Mouse (Mus musculus) heart, embryonic 14.5 days (tissue): ENCODE data around the gene Dlx4. TPM values are rescaled to one million over a fixed set of nuclear protein-coding genes. Genes with fewer than 3 reads are reported as not detected.

ENCODE experiments used
- ATAC-seq: fragments of 200-750 bp; cut with Nextera tagmentation; 2 replicates; pipeline ENCODE4 v1.8.0; 2017; ENCODE audit warnings: low read depth, moderate TSS enrichment; ENCODE audit not compliant: insufficient number of reproducible peaks, insufficient read depth, low FRiP score
- H3K27ac ChIP-seq, 2 experiments: fragments of 200-500 bp in 1 of 2; fragments of 300-500 bp in 1 of 2; sonication (generic) in 1 of 2; replicated peaks in 1 of 2; 2 replicates each; pipeline ENCODE4 v1.5.1; 2012 to 2014; ENCODE audit warnings: low read depth in 2 of 2, low read length in 2 of 2, control low read depth in 1 of 2, mild to moderate bottlenecking in 1 of 2, mixed read lengths in 1 of 2; ENCODE audit not compliant: control insufficient read depth in 1 of 2, insufficient read depth in 1 of 2
- H3K27me3 ChIP-seq: fragments of 300-500 bp; sonication (generic); 2 replicates; pipeline ENCODE4 v1.6.1; 2014; ENCODE audit warnings: mild to moderate bottlenecking, low read length, control low read depth; ENCODE audit not compliant: control insufficient read depth, insufficient read depth
- H3K36me3 ChIP-seq: fragments of 300-500 bp; sonication (generic); 2 replicates; pipeline ENCODE4 v1.6.1; 2014; ENCODE audit warnings: mild to moderate bottlenecking, control low read depth, low read length, mixed read lengths; ENCODE audit not compliant: control insufficient read depth, insufficient read depth
- H3K4me1 ChIP-seq, 2 experiments: fragments of 200-500 bp in 1 of 2; fragments of 300-500 bp in 1 of 2; sonication (generic) in 1 of 2; 2 replicates each; pipeline ENCODE4 v1.6.1; 2012 to 2014; ENCODE audit warnings: low read length in 2 of 2, control low read depth in 1 of 2, mixed read lengths in 1 of 2; ENCODE audit not compliant: control insufficient read depth in 2 of 2, insufficient read depth in 2 of 2
- H3K4me2 ChIP-seq: fragments of 300-500 bp; sonication (generic); 2 replicates; pipeline ENCODE4 v1.6.1; 2014; ENCODE audit warnings: mild to moderate bottlenecking, low read length
- H3K4me3 ChIP-seq, 2 experiments: fragments of 200-500 bp in 1 of 2; fragments of 300-500 bp in 1 of 2; sonication (generic) in 1 of 2; 2 replicates each; pipeline ENCODE4 v1.5.1; 2012 to 2014; ENCODE audit warnings: low read length in 2 of 2, mild to moderate bottlenecking in 2 of 2, control low read depth in 1 of 2, low read depth in 1 of 2, moderate library complexity in 1 of 2; ENCODE audit not compliant: control insufficient read depth in 1 of 2, insufficient read depth in 1 of 2
- H3K9ac ChIP-seq: fragments of 300-500 bp; sonication (generic); 2 replicates; pipeline ENCODE4 v1.6.1; 2014; ENCODE audit warnings: mild to moderate bottlenecking, low read length
- H3K9me3 ChIP-seq: fragments of 300-500 bp; sonication (generic); 2 replicates; pipeline ENCODE4 v1.6.1; 2016; ENCODE audit warnings: low read length, control low read depth; ENCODE audit not compliant: control insufficient read depth
- WGBS: fragments of 180-500 bp; shearing (Covaris S2); extraction: QIAGEN DNeasy Blood & Tissue Kit; methylation state at CpG from one replicate; pipeline ENCODE4 v1.1.7; 2014; 5-methylcytosine and 5-hydroxymethylcytosine counted together
- polyA plus RNA-seq: library from polyadenylated mRNA; unstranded; fragments of >200 nt; fragmentation: Nextera tagmentation; extraction: Ambion mirVana; gene quantifications from 2 replicates; pipeline ENCODE4 v1.2.1, GENCODE M21; 2014

Gene Dlx4
- polyA plus RNA-seq, 1 experiment from 2014 or later: not detected

DNA sequence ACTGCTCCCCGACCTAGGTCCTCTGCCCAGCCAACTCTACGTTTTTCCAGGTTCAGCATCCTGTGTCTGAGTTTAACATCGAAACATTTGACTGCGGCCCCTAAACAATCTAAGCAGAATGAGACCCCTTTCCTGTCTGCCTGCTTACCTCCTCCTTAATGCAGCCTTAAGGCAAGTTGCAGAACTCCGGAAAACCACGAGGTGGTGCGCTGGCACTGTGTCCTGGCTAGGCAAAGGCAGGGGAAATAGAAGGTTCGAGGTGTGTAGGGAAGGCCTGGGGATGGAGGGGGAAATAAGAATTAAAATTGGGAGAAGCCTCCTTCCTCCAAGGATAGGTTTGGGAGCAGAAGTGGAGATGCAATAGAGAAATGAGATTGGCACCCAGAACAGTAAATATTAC lies 27.6 kb downstream of the Dlx4 start:
- Histone ChIP-seq H3K27ac (no peak overlapping the region), H3K27me3 (peaks cover 64% of the 10 kb centered on the region), H3K4me3 (no peak overlapping the region), H3K4me1 (peaks cover 8 to 11% of the 10 kb centered on the region in 2 experiments; a peak in 3 of 4 replicates), H3K9me3 (no peaks in the 10 kb centered on the region), H3K9ac (no peak overlapping the region), H3K36me3 (no peaks in the 10 kb centered on the region), H3K4me2 (no peak overlapping the region)
- ATAC-seq: no peak
- 4% methylated on average over 8 of the region's 8 CpGs for WGBS

DNA sequence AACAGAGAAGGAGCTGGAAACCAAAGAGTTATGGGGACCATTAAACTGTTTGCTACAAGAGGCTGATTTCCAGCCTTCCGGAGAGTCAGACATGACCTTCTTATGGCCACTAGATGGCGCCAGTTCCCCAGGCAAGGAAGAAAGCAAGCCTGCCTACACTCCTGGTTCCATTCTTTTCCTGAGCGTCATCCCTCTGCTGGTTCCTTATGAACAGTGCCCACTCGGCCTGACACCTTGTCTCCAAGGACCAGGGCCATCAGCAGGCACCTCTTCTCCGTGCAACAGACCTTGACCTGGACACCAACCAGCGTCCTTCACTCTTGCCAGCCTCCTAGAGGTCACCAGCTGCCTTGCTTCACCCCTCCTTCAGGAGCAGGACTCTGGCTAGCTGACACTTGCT lies 29.0 kb downstream of the Dlx4 start:
- no peaks in the 10 kb centered on the region for H3K36me3 ChIP-seq
- 5% methylated on average over 6 of the region's 6 CpGs for WGBS
- no peaks in the 10 kb centered on the region for H3K9me3 ChIP-seq
- peaks cover 8 to 11% of the 10 kb centered on the region in 2 experiments; a peak in 3 of 4 replicates for H3K4me1 ChIP-seq
- H3K27me3 ChIP-seq: peaks cover 49% of the 10 kb centered on the region
- peak; percentile 45; the same call in 1 of the 2 replicates for ATAC-seq
- H3K4me2 ChIP-seq: no peak overlapping the region
- no peak overlapping the region for H3K4me3 ChIP-seq
- H3K9ac ChIP-seq: no peak overlapping the region
- no peak overlapping the region for H3K27ac ChIP-seq

DNA sequence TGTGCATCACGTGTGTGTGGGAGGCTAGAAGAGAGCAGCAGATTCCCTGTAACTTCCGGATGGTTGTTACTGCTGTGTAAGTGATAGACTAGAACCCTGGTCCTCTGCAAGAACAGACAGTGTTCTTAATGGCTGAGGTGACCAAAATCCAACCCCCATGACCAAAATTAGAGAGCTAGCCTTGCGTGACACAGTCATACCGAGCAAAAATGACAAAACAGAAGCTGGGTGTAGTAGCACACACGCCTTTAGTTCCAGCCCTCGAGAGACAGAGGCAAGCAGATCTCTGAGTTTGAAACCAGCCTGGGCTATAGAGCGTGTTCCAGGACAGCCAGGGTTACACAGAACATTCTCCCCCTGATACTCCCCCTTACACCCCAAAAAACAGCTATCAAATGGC lies 36.0 kb downstream of the Dlx4 start:
- Histone ChIP-seq H3K9me3 (no peaks in the 10 kb centered on the region), H3K9ac (no peak overlapping the region), H3K4me3 (no peak overlapping the region), H3K36me3 (no peaks in the 10 kb centered on the region), H3K27ac (no peak overlapping the region), H3K4me1 (peaks cover 8% of the 10 kb centered on the region in 2 experiments; a peak in 3 of 4 replicates), H3K4me2 (no peak overlapping the region), H3K27me3 (no peaks in the 10 kb centered on the region)
- WGBS: 87% methylated on average over 7 of the region's 7 CpGs
- ATAC-seq: no peak

DNA sequence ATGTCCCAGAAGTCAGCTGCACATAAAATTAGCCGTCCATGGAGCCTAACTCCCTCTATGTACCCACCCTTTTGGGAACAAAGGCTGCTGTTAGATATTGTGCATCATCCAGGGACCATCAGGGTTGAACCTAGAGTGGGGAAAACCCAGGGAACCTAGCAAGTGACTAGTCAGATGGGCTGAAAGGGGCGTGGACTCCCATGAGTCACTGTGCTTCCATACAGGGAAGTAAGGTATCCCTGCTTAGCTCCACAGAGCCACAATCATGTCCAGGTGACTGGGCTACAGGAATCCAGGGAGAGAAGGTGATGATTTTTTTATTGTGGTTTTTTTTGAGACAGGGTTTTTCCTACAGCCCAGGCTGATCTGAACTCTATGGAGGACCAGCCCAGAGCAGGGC lies 37.1 kb downstream of the Dlx4 start:
- Histone ChIP-seq H3K36me3 (no peaks in the 10 kb centered on the region), H3K4me2 (no peak overlapping the region), H3K4me3 (no peak overlapping the region), H3K4me1 (peaks cover 14% of the 10 kb centered on the region in 2 experiments; a peak in 3 of 4 replicates), H3K27ac (no peak overlapping the region), H3K9me3 (no peaks in the 10 kb centered on the region), H3K27me3 (no peaks in the 10 kb centered on the region), H3K9ac (no peak overlapping the region)
- WGBS: 73% methylated on average over 2 of the region's 2 CpGs
- no peak for ATAC-seq

DNA sequence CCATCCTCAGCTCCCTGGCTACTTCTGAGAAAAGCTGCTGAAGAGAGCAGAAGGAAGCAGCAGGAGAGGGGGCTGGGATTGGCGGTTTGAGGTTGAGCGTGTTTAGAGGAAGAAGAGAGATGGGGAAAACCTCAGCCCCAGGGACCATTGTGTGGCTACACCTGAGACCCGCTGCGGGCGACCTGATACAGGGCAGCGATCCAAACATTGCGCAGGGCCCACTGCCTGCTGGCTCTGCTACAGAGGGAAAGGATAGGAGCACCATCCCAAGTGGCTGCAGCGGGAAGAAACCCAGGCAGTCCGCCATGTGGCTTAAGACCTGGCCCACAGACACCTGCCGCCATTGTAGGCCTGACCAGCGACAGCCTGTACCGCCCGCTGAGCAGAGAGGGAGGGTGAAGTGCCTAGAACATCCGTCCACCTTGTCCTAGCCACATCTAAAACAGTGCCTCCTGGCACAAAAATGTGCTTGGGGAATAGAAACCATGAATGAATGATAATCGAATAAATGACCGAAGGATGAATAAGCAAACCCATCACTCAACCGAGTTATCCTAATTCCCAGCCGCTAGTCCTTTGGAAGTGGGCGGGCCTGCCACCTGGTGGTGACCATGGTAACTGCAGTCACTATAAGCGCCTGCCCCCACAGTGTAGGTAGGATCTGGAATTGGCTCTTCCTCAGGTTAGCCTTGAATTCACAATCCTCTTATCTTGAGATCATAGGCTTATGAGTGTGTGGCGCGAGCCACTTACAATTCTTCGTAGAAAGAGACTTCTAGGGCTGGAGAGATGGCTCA lies 39.4 kb downstream of the Dlx4 start:
- Histone ChIP-seq H3K9me3 (no peaks in the 10 kb centered on the region), H3K4me1 (peaks cover 14% of the 10 kb centered on the region in 2 experiments; a peak in 3 of 4 replicates), H3K27me3 (no peaks in the 10 kb centered on the region), H3K4me3 (no peak overlapping the region), H3K27ac (no peak overlapping the region), H3K9ac (no peak overlapping the region), H3K36me3 (no peaks in the 10 kb centered on the region), H3K4me2 (peak overlapping the region; percentile 24; the same call in 1 of the 2 replicates)
- 34% methylated on average over 23 of the region's 23 CpGs for WGBS
- no peak for ATAC-seq

DNA sequence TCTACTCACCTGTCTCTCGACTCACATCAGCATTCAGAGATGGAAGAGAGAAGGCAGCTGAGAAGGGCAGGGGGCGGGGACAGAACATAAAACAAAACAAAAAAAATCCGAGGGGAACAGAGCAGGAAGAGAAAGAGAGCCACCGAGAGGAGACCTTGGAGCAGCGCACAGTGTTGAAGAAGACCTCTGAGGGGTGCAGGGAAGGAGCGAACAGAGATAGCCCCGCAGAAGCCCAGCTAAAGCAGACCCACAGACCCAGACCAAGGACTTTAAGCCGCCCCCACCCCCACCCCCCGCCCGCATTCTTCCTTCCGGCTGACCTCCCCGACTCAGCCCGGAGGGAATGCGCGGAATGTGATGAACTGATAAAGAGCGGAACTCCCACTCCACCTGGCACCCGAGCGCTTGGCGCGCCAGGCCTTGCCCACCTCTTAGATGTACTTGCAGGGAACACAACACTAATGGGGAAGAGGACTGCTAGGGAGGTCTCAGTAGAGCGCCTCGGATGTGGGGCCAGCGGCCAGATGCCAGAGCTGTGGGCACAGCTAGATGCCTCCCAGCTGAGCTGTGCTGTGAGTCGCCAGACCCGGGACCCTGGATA lies 40.7 kb downstream of the Dlx4 start:
- Histone ChIP-seq H3K27ac (no peak overlapping the region; a peak in 1 of 4 replicates), H3K9me3 (no peaks in the 10 kb centered on the region), H3K9ac (peak overlapping the region; percentile 49), H3K4me2 (peak overlapping the region; percentile 67), H3K27me3 (no peaks in the 10 kb centered on the region), H3K36me3 (no peaks in the 10 kb centered on the region), H3K4me3 (peak overlapping the region; percentile 18 to 19), H3K4me1 (peaks cover 14% of the 10 kb centered on the region in 2 experiments; a peak in 3 of 4 replicates)
- WGBS: 1% methylated on average over 24 of the region's 25 CpGs
- 0 out of 2 replicates have a peak, but pooled peaks have one; percentile 23 for ATAC-seq

DNA sequence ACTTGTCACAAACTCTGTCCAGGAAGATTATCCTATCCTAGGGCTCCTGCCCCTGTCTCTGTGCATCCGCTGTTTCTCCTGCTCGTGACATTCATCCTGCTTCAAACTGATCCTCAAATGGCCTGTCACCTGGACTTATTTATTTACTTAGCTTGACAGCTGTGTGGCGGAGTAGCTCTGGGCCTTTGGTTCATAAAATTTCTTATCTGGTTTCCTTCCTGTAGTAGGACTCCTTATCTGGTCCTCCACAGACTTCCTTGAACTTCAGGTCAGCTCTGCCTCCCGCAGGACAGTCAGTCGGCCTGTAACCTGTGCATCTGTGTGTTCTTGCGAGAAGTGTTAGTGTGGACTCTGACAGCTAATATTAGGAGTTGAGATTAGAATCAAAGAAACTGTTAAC lies 41.8 kb downstream of the Dlx4 start:
- H3K27me3 ChIP-seq: no peaks in the 10 kb centered on the region
- H3K4me3 ChIP-seq: no peak overlapping the region
- ATAC-seq: no peak
- H3K4me2 ChIP-seq: no peak overlapping the region; the same call in 1 of the 2 replicates
- WGBS: 42% methylated on average over 6 of the region's 6 CpGs
- no peaks in the 10 kb centered on the region for H3K36me3 ChIP-seq
- no peaks in the 10 kb centered on the region for H3K9me3 ChIP-seq
- H3K4me1 ChIP-seq: peaks cover 14% of the 10 kb centered on the region in 2 experiments; a peak in 3 of 4 replicates
- no peak overlapping the region for H3K27ac ChIP-seq
- no peak overlapping the region for H3K9ac ChIP-seq
